Mouse (Mus musculus) limb, embryonic 14.5 days (tissue): ENCODE data around the gene Snx5. TPM values are rescaled to one million over a fixed set of nuclear protein-coding genes. Genes with fewer than 3 reads are reported as not detected.

Source experiments
- ATAC-seq: fragments of 200-750 bp; cut with Nextera tagmentation; 2 replicates; pipeline ENCODE4 v1.8.0; 2017; ENCODE audit warnings: low read depth, moderate number of reproducible peaks, moderate TSS enrichment; ENCODE audit not compliant: low FRiP score
- DNase-seq: peaks from one replicate; pipeline ENCODE4 v3.0.0-alpha.2; 2015; ENCODE audit warnings: low spot score
- H3K27ac ChIP-seq: fragments of 300-500 bp; sonication (generic); replicated peaks from 2 replicates; pipeline ENCODE4 v1.5.1; 2014; ENCODE audit warnings: low read depth, mild to moderate bottlenecking, low read length, moderate library complexity, mixed read lengths
- H3K27me3 ChIP-seq: fragments of 300-500 bp; sonication (generic); 2 replicates; pipeline ENCODE4 v1.6.1; 2014; ENCODE audit warnings: low read length, mixed read lengths; ENCODE audit not compliant: control insufficient read depth, insufficient read depth
- H3K36me3 ChIP-seq: fragments of 300-500 bp; sonication (generic); 2 replicates; pipeline ENCODE4 v1.6.1; 2014; ENCODE audit warnings: mild to moderate bottlenecking, low read length, moderate library complexity, mixed read lengths; ENCODE audit not compliant: control insufficient read depth, insufficient read depth
- H3K4me1 ChIP-seq: fragments of 300-500 bp; sonication (generic); 2 replicates; pipeline ENCODE4 v1.6.1; 2014; ENCODE audit warnings: antibody characterized with exemption, low read length, mixed read lengths; ENCODE audit not compliant: control insufficient read depth, insufficient read depth
- H3K4me2 ChIP-seq: fragments of 300-500 bp; sonication (generic); replicated peaks from 2 replicates; pipeline ENCODE4 v1.6.1; 2014; ENCODE audit warnings: low read depth, mild to moderate bottlenecking, low read length, moderate library complexity; ENCODE audit not compliant: severe bottlenecking
- H3K4me3 ChIP-seq: fragments of 300-500 bp; sonication (generic); replicated peaks from 2 replicates; pipeline ENCODE4 v1.5.1; 2014; ENCODE audit warnings: low read length
- H3K9ac ChIP-seq: fragments of 300-500 bp; sonication (generic); 2 replicates; pipeline ENCODE4 v1.6.1; 2014; ENCODE audit warnings: mild to moderate bottlenecking, low read depth, low read length, moderate library complexity; ENCODE audit not compliant: severe bottlenecking
- H3K9me3 ChIP-seq: fragments of 300-500 bp; sonication (generic); 2 replicates; pipeline ENCODE4 v1.6.1; 2016; ENCODE audit warnings: low read length; ENCODE audit not compliant: control insufficient read depth
- POLR2A ChIP-seq: fragments of 200-500 bp; IDR thresholded peaks from 2 replicates; pipeline ENCODE4 v1.8.0; 2012; ENCODE audit warnings: inconsistent platforms, mild to moderate bottlenecking, moderate library complexity, borderline replicate concordance; ENCODE audit not compliant: insufficient read depth, insufficient read length; ENCODE audit errors: extremely low read depth
- WGBS: fragments of 180-500 bp; shearing (Covaris S2); extraction: QIAGEN DNeasy Blood & Tissue Kit; methylation state at CpG from one replicate; pipeline ENCODE4 v1.1.7; 2014; 5-methylcytosine and 5-hydroxymethylcytosine counted together
- polyA plus RNA-seq, 2 experiments: library from polyadenylated mRNA; depleted of rRNA in 1 of 2; stranded (reverse) in 1 of 2; unstranded in 1 of 2; fragments of >200 nt; fragmentation: Nextera tagmentation in 1 of 2; extraction: Ambion mirVana in 1 of 2; gene quantifications; 2 replicates each; pipeline versions ENCODE4 v1.2.1 to v1.2.3; 2012 to 2014

The Snx5 gene
- polyA plus RNA-seq, 2 experiments: 130 to 153 TPM

- no peak overlapping the region for H3K4me3 ChIP-seq
- peaks cover 18% of the 10 kb centered on the region for H3K4me1 ChIP-seq
- TF ChIP-seq POLR2A: no peak
- no peaks in the 10 kb centered on the region for H3K27me3 ChIP-seq
- DNase-seq (no peak), ATAC-seq (no peak)
- H3K27ac ChIP-seq: no peak overlapping the region
- H3K4me2 ChIP-seq: no peak overlapping the region
- H3K9me3 ChIP-seq: no peaks in the 10 kb centered on the region
- WGBS: 62% methylated on average over 4 of the region's 4 CpGs
- no peak overlapping the region for H3K9ac ChIP-seq
- H3K36me3 ChIP-seq: peaks cover 13% of the 10 kb centered on the region
Measured at GRCm38 (mm10) chr2:144265916-144266683, 4.6 kb downstream of the Snx5 start.

GRCm38 (mm10) chr2:144265120-144265488 lies 5.6 kb downstream of the Snx5 start:
- ATAC-seq (no peak), DNase-seq (no peak)
- no peak overlapping the region for H3K9ac ChIP-seq
- H3K27me3 ChIP-seq: no peaks in the 10 kb centered on the region
- no peak for TF ChIP-seq POLR2A
- H3K4me2 ChIP-seq: no peak overlapping the region
- H3K27ac ChIP-seq: no peak overlapping the region
- H3K36me3 ChIP-seq: peaks cover 23% of the 10 kb centered on the region
- H3K4me3 ChIP-seq: no peak overlapping the region
- H3K4me1 ChIP-seq: peaks cover 18% of the 10 kb centered on the region
- no peaks in the 10 kb centered on the region for H3K9me3 ChIP-seq
- WGBS: 80% methylated on average over 3 of the region's 3 CpGs

GRCm38 (mm10) chr2:144264398-144265119 lies 6.1 kb downstream of the Snx5 start:
- TF ChIP-seq POLR2A: no peak
- Histone ChIP-seq H3K4me3 (no peak overlapping the region), H3K27ac (no peak overlapping the region), H3K4me1 (peaks cover 18% of the 10 kb centered on the region), H3K9me3 (no peaks in the 10 kb centered on the region), H3K36me3 (peaks cover 26% of the 10 kb centered on the region), H3K4me2 (no peak overlapping the region), H3K27me3 (no peaks in the 10 kb centered on the region), H3K9ac (no peak overlapping the region)
- WGBS: 69% methylated on average over 5 of the region's 5 CpGs
- no peak for ATAC-seq
- DNase-seq: no peak

- Histone ChIP-seq H3K9me3 (no peaks in the 10 kb centered on the region), H3K4me1 (peaks cover 9% of the 10 kb centered on the region), H3K36me3 (peaks cover 43% of the 10 kb centered on the region), H3K27ac (no peak overlapping the region), H3K4me3 (no peak overlapping the region), H3K4me2 (no peak overlapping the region), H3K9ac (no peak overlapping the region), H3K27me3 (no peaks in the 10 kb centered on the region)
- 88% methylated on average over 2 of the region's 2 CpGs for WGBS
- no peak for TF ChIP-seq POLR2A
- ATAC-seq (no peak), DNase-seq (no peak)
Measured at GRCm38 (mm10) chr2:144262837-144263236, 7.9 kb downstream of the Snx5 start.

- no peak overlapping the region for H3K27ac ChIP-seq
- no peaks in the 10 kb centered on the region for H3K9me3 ChIP-seq
- H3K36me3 ChIP-seq: peaks cover 60% of the 10 kb centered on the region
- no peaks in the 10 kb centered on the region for H3K27me3 ChIP-seq
- no peak for ATAC-seq
- DNase-seq: no peak
- no peak overlapping the region for H3K4me2 ChIP-seq
- TF ChIP-seq POLR2A: no peak
- H3K4me3 ChIP-seq: no peak overlapping the region
- H3K9ac ChIP-seq: no peak overlapping the region
- peaks cover 12% of the 10 kb centered on the region for H3K4me1 ChIP-seq
Measured at GRCm38 (mm10) chr2:144250111-144250510, 20.6 kb downstream of the Snx5 start.
